Mouse (Mus musculus): ENCODE results near the gene Gltp.

GRCm38 (mm10) chr5:114664750-114665149, 26.0 kb downstream of the Gltp start:
- no peak for TF ChIP-seq CTCF (IDR thresholded peaks at IDR 0.05; ENCODE audit: extremely low read depth, insufficient read length, insufficient replicate concordance, low read depth, low read length)
- no peak for TF ChIP-seq POLR2A (IDR thresholded peaks at IDR 0.05; ENCODE audit: low read depth, low read length)
